27 mouse cellular contexts compared by ENCODE assay signal in genomic region chr2:156399485-156399884, GRCm38 (mm10). TPM values are rescaled to one million over a fixed set of nuclear protein-coding genes. Genes with fewer than 3 reads are reported as not detected.
"Had no signal": no experiment of that assay in that cellular context is flagged by ENCODE, and none has a peak within 500 bp of the region (broad histone marks: within the 10 kb centered on the region; RNA-seq: fewer than 3 reads in every experiment).

No protein-coding gene starts in this region.

- H3K9me3 ChIP-seq: hindbrain, embryonic 10.5 days; hindbrain, embryonic 12.5 days; intestine, embryonic 15.5 days; limb, embryonic 10.5 days; limb, embryonic 12.5 days; liver, embryonic 13.5 days had no signal

- H3K27ac ChIP-seq: gastrocnemius, adult 2 months; hindbrain, embryonic 10.5 days; hindbrain, embryonic 12.5 days; hindbrain, embryonic 14.5 days; intestine, embryonic 15.5 days; layer of hippocampus, adult 2 months; left cerebral cortex, adult 2 months; limb, embryonic 10.5 days; limb, embryonic 12.5 days; liver, embryonic 13.5 days had no signal

- H3K4me3 ChIP-seq: gastrocnemius, adult 2 months; hindbrain, embryonic 10.5 days; hindbrain, embryonic 12.5 days; intestine, embryonic 15.5 days; layer of hippocampus, adult 2 months; left cerebral cortex, adult 2 months; limb, embryonic 10.5 days; limb, embryonic 12.5 days; liver, embryonic 13.5 days had no signal

- H3K27me3 ChIP-seq: hindbrain, embryonic 12.5 days; intestine, embryonic 15.5 days; limb, embryonic 12.5 days; liver, embryonic 13.5 days had no signal

- H3K4me2 ChIP-seq: heart, embryonic 11.5 days; hindbrain, embryonic 12.5 days; hindbrain, embryonic 14.5 days; intestine, embryonic 15.5 days; limb, embryonic 12.5 days; liver, embryonic 11.5 days; liver, embryonic 13.5 days had no signal

- DNase-seq: gastrocnemius, adult 2 months; gastrocnemius, postnatal 10 days; gastrocnemius, postnatal 25 days; heart, adult 18-20 months; heart, postnatal 10 days; heart, postnatal 4 days; kidney, adult 18-20 months; kidney, adult 8-10 months; kidney, postnatal 10 days; kidney, postnatal 25 days; kidney, postnatal 4 days; liver; liver, embryonic 13.5 days had no signal

- H3K9ac ChIP-seq: hindbrain, embryonic 12.5 days; hindbrain, embryonic 14.5 days; intestine, embryonic 15.5 days; limb, embryonic 12.5 days; liver, embryonic 13.5 days had no signal

- H3K36me3 ChIP-seq: hindbrain, embryonic 10.5 days; hindbrain, embryonic 12.5 days; intestine, embryonic 15.5 days; limb, embryonic 10.5 days; limb, embryonic 12.5 days; liver, embryonic 13.5 days had no signal

- ATAC-seq: hindbrain, embryonic 16.5 days; inflammation-experienced regulatory T-cells, adult 6 months; intestine, embryonic 15.5 days; intestine, postnatal 0 days had no signal

RNA-seq across cellular contexts. Expression of gene Epb41l1, which starts 21.2 kb away (rescaled TPM):
- total RNA-seq: granulocyte monocyte progenitor cell, adult 5-6 weeks had no signal
